Mouse (Mus musculus): ENCODE results near the gene Apob. TPM values are rescaled to one million over a fixed set of nuclear protein-coding genes. Genes with fewer than 3 reads are reported as not detected.

Gene Apob
- total and polyA plus RNA-seq, 3 experiments, result not detected

DNA sequence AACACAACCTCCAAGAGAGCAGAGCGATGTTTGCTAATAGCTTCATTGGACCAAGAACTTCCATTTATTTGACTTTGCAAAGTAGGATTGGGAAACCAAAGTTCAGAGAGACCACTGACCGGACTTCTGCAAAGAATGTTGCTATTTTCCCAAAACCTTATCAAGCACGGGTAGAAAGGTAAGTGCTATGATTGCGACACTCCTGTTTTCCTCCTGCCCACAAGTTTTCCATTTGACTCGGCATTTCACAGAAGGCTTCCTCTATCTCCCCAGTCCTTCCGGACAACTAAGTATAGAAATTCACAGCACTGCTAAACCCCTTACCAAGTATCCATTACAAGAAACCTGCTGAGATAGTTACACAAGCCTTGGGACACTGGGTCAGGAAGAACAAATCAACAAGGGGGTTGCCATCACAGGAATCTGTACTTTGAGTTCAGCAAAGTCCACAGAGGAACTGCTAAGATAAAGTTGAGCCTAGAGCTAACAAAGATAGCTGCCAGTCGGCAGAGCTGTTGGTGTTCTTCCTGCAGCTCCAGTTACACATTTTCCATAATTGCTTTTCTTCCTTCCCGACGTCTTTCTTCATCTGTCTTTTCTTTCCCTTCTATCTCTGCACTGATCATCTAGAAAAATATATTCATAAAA lies 27.2 kb upstream of the Apob start:
- no peak for DNase-seq (ENCODE audit: low read depth, low spot score)
- Histone ChIP-seq H3K9ac (ENCODE audit: control insufficient read depth, low read depth, low read length, poor library complexity, severe bottlenecking) (no peak overlapping the region), H3K36me3 (ENCODE audit: control insufficient read depth in 1 of 2, insufficient read depth in 2 of 2, low read length in 2 of 2) (no peaks in the 10 kb centered on the region), H3K79me2 (ENCODE audit: control insufficient read depth, insufficient read depth, low read length, poor library complexity) (no peaks in the 10 kb centered on the region), H3K9me3 (replicated peaks; ENCODE audit: insufficient read depth, low read length) (no peaks in the 10 kb centered on the region), H3K27ac (ENCODE audit: control insufficient read depth, low read depth, low read length) (no peak overlapping the region), H3K27me3 (ENCODE audit: control insufficient read depth in 1 of 2, insufficient read depth in 2 of 2, low read length in 2 of 2) (no peaks in the 10 kb centered on the region; a peak in 1 of 4 replicates), H3K4me1 (ENCODE audit: control insufficient read depth in 1 of 2, insufficient read depth in 2 of 2, low read length in 2 of 2) (no peaks in the 10 kb centered on the region), H3K4me3 (ENCODE audit: control insufficient read depth in 1 of 2, insufficient read depth in 1 of 2, low read depth in 2 of 2, low read length in 2 of 2) (no peak overlapping the region)
- no peak for TF ChIP-seq POLR2A (IDR thresholded peaks at IDR 0.05; ENCODE audit: control insufficient read depth in 1 of 2, insufficient read depth in 1 of 2, low read depth in 1 of 2, low read length in 2 of 2, poor library complexity in 1 of 2)
- no peak for TF ChIP-seq MAX (IDR thresholded peaks at IDR 0.05; ENCODE audit: low read length)
- TF ChIP-seq TCF12 (IDR thresholded peaks at IDR 0.05; ENCODE audit: low read depth, low read length), result no peak
- TF ChIP-seq ZNF384 (IDR thresholded peaks at IDR 0.05; ENCODE audit: low read depth, low read length), result no peak
- no peak for TF ChIP-seq HCFC1 (IDR thresholded peaks at IDR 0.05; ENCODE audit: low read depth, low read length)
- no peak for TF ChIP-seq ZC3H11A (IDR thresholded peaks at IDR 0.05; ENCODE audit: low read depth, low read length)
- no peak for TF ChIP-seq GABPA (IDR thresholded peaks at IDR 0.05; ENCODE audit: low read depth, low read length)
- no peak for TF ChIP-seq RCOR1 (IDR thresholded peaks at IDR 0.05; ENCODE audit: low read depth, low read length)
- TF ChIP-seq USF2 (IDR thresholded peaks at IDR 0.05; ENCODE audit: borderline replicate concordance in 1 of 2, insufficient read depth in 1 of 2, low read depth in 1 of 2, low read length in 2 of 2), result no peak
- no peak for TF ChIP-seq ZKSCAN1 (IDR thresholded peaks at IDR 0.05; ENCODE audit: low read depth, low read length)
- no peak for TF ChIP-seq EP300 (IDR thresholded peaks at IDR 0.05; ENCODE audit: low read depth in 1 of 2, low read length in 2 of 2)
- TF ChIP-seq MXI1 (IDR thresholded peaks at IDR 0.05; ENCODE audit: low read depth, low read length), result no peak
- TF ChIP-seq ETS1 (IDR thresholded peaks at IDR 0.05; ENCODE audit: low read depth, low read length), result no peak
- no peak for TF ChIP-seq SIN3A (IDR thresholded peaks at IDR 0.05; ENCODE audit: low read length)
- TF ChIP-seq ELF1 (IDR thresholded peaks at IDR 0.05; ENCODE audit: low read depth, low read length), result no peak
- TF ChIP-seq BHLHE40 (IDR thresholded peaks at IDR 0.05; ENCODE audit: borderline replicate concordance, low read depth, low read length), result no peak
- TF ChIP-seq ZMIZ1 (IDR thresholded peaks at IDR 0.05; ENCODE audit: low read depth, low read length), result no peak

DNA sequence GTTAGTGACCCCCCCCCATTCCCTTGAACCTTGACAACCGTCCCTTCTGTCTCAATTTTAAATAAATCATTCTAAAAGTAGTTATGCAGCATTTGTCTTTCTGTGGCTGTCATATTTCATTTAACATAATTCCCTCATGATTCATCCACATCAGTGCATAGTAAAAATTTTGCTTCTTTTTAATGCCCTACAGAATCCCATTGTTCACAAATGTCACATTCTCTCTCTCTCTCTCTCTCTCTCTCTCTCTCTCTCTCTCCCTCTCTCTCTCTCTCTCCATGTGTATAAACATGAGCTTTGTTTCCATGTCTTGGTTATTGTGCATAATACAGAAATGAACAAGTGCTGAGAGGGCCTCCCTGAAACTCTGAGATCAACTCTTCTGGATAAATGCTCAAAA lies 18.6 kb upstream of the Apob start:
- Histone ChIP-seq H3K36me3 (ENCODE audit: control insufficient read depth in 1 of 2, insufficient read depth in 2 of 2, low read length in 2 of 2) (no peaks in the 10 kb centered on the region), H3K4me3 (ENCODE audit: control insufficient read depth in 1 of 2, insufficient read depth in 1 of 2, low read depth in 2 of 2, low read length in 2 of 2) (no peak overlapping the region), H3K79me2 (ENCODE audit: control insufficient read depth, insufficient read depth, low read length, poor library complexity) (no peaks in the 10 kb centered on the region), H3K27ac (ENCODE audit: control insufficient read depth, low read depth, low read length) (no peak overlapping the region), H3K27me3 (ENCODE audit: control insufficient read depth in 1 of 2, insufficient read depth in 2 of 2, low read length in 2 of 2) (no peaks in the 10 kb centered on the region; a peak in 1 of 4 replicates), H3K9ac (ENCODE audit: control insufficient read depth, low read depth, low read length, poor library complexity, severe bottlenecking) (no peak overlapping the region), H3K4me1 (ENCODE audit: control insufficient read depth in 1 of 2, insufficient read depth in 2 of 2, low read length in 2 of 2) (no peaks in the 10 kb centered on the region), H3K9me3 (replicated peaks; ENCODE audit: insufficient read depth, low read length) (no peaks in the 10 kb centered on the region)
- DNase-seq (ENCODE audit: low read depth, low spot score), result no peak
- no peak for TF ChIP-seq ELF1 (IDR thresholded peaks at IDR 0.05; ENCODE audit: low read depth, low read length)
- no peak for TF ChIP-seq USF2 (IDR thresholded peaks at IDR 0.05; ENCODE audit: borderline replicate concordance in 1 of 2, insufficient read depth in 1 of 2, low read depth in 1 of 2, low read length in 2 of 2)
- TF ChIP-seq ZNF384 (IDR thresholded peaks at IDR 0.05; ENCODE audit: low read depth, low read length), result no peak
- no peak for TF ChIP-seq USF1 (IDR thresholded peaks at IDR 0.05; ENCODE audit: low read depth, low read length)
- no peak for TF ChIP-seq ZMIZ1 (IDR thresholded peaks at IDR 0.05; ENCODE audit: low read depth, low read length)

All from MEL (cell line).